Mouse (Mus musculus): ENCODE data around the gene Gemin5.

DNA sequence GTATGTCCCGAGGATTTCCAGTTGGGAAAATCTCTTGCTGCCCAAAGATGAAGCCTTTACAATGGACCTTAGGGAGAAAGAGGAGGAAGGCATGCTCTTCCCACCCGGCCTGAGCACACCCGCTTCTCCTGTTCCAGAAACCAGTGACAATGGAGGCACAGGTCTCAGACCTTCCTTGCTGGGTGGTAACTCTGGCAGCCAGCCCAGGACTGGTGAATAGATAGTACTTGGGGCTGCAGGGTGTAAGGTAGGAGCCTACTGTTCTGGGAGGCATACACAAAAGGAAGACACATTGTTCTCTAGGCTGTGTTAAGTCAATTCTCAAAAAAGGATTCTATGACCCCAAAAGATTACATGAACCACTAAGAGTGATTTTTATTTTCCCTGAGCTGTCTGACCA is 47.7 kb downstream of the Gemin5 start:
- TF ChIP-seq CTCF (IDR thresholded peaks at IDR 0.05; ENCODE audit: low read depth) (no peak), EP300 (IDR thresholded peaks at IDR 0.05; ENCODE audit: low read depth) (no peak)
